Mouse (Mus musculus): ENCODE measurements around the gene Arid3a. TPM values are rescaled to one million over a fixed set of nuclear protein-coding genes. Genes with fewer than 3 reads are reported as not detected.
A peak's percentile ranks its signal among the peaks of the same experiment; 100 is the strongest.
"Not testable (repeated sequence)": the region's sequence is repeated elsewhere in the genome, so short reads cannot be mapped to it uniquely, and the experiment has no call there.

Gene Arid3a
- polyA plus RNA-seq, 1 experiment from 2014 or later = 7.0 TPM

DNA sequence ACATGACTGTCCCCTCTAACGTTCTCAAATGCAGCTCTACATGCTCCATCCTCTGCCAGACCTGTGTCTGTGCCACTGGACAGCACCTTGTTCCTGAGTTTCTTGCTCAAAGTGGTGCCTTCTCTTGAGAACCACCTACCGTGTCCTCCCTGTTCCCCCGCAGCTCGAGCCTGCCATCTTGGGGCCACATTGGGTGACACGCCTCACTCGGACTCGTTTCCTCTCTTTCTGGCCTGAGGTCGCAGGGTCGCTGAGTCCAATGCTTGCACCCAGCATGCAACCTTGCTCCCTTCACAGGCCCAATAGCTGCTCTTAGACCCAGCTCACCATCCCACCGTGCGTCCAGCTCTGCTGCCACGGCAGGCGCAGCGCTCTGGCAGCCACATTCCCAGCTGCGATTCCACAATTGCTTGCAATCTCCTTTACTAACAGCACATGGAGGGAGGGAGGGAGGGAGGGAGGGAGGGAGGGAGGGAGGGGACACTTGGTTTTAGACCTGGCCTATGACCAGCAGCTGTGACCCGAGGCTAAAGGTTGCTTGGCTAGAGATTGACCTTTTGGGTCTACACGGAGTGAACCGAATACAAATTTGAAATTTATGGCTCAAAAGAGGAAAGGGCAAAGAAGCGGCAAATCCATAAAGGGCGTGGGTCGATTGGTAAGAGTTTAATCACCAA is 31.4 kb downstream of the Arid3a start:
- Histone ChIP-seq H3K9me3 (ENCODE audit: control insufficient read depth, low read length) (no peaks in the 10 kb centered on the region), H3K4me3 (ENCODE audit: low read depth, low read length) (no peak overlapping the region), H3K36me3 (ENCODE audit: control insufficient read depth, insufficient read depth, low read length) (peaks cover 5% of the 10 kb centered on the region), H3K27ac (ENCODE audit: low read depth, low read length) (no peak overlapping the region), H3K27me3 (ENCODE audit: control insufficient read depth, insufficient read depth, low read length) (no peaks in the 10 kb centered on the region), H3K4me2 (ENCODE audit: low read depth) (no peak overlapping the region), H3K9ac (ENCODE audit: low read length) (peak overlapping the region; percentile 26; the same call in 1 of the 2 replicates), H3K4me1 (ENCODE audit: control insufficient read depth, insufficient read depth, low read length) (peaks cover 6% of the 10 kb centered on the region)
- no peak for ATAC-seq (ENCODE audit: insufficient read depth, low FRiP score, low TSS enrichment)
- 4% methylated on average over 21 of the region's 21 CpGs for WGBS
- peak; percentile 81 for DNase-seq (ENCODE audit: low spot score)

GRCm38 (mm10) chr10:79959412-79959811 is 32.6 kb downstream of the Arid3a start:
- not testable (repeated sequence) for DNase-seq (ENCODE audit: low spot score); H3K4me1 ChIP-seq (ENCODE audit: control insufficient read depth, insufficient read depth, low read length); H3K36me3 ChIP-seq (ENCODE audit: control insufficient read depth, insufficient read depth, low read length); H3K4me3 ChIP-seq (ENCODE audit: low read depth, low read length); ATAC-seq (ENCODE audit: insufficient read depth, low FRiP score, low TSS enrichment); H3K9ac ChIP-seq (ENCODE audit: low read length); H3K9me3 ChIP-seq (ENCODE audit: control insufficient read depth, low read length); H3K27ac ChIP-seq (ENCODE audit: low read depth, low read length); H3K4me2 ChIP-seq (ENCODE audit: low read depth); H3K27me3 ChIP-seq (ENCODE audit: control insufficient read depth, insufficient read depth, low read length)
- 39% methylated on average over 10 of the region's 10 CpGs for WGBS

- H3K4me3 ChIP-seq (ENCODE audit: low read depth, low read length) = peak within 1 kb of the TSS; percentile 97
- H3K4me2 ChIP-seq (ENCODE audit: low read depth) = peak within 1 kb of the TSS; percentile 77
- DNase-seq (ENCODE audit: low spot score) (peak; percentile 100), ATAC-seq (ENCODE audit: insufficient read depth, low FRiP score, low TSS enrichment) (peak; percentile 90)
- no peaks in the 10 kb centered on the region for H3K27me3 ChIP-seq (ENCODE audit: control insufficient read depth, insufficient read depth, low read length)
- peak within 1 kb of the TSS; percentile 14; the same call in 1 of the 2 replicates for H3K27ac ChIP-seq (ENCODE audit: low read depth, low read length)
- H3K9me3 ChIP-seq (ENCODE audit: control insufficient read depth, low read length) = no peaks in the 10 kb centered on the region
- WGBS = under 1% methylated on average over 61 of the region's 61 CpGs
- H3K4me1 ChIP-seq (ENCODE audit: control insufficient read depth, insufficient read depth, low read length) = peaks cover 6% of the 10 kb centered on the region
- H3K36me3 ChIP-seq (ENCODE audit: control insufficient read depth, insufficient read depth, low read length) = peaks cover 10% of the 10 kb centered on the region; the same call in 1 of the 2 replicates
- H3K9ac ChIP-seq (ENCODE audit: low read length) = peak within 1 kb of the TSS; percentile 80
Measured at GRCm38 (mm10) chr10:79959847-79960601, 33.2 kb downstream of the Arid3a start, which contains the start of gene Wdr18. Gene Wdr18, plus strand, starts transcription at chr10:79960152.

GRCm38 (mm10) chr10:79960671-79961294 is 33.9 kb downstream of the Arid3a start:
- WGBS = 19% methylated on average over 10 of the region's 10 CpGs
- H3K27ac ChIP-seq (ENCODE audit: low read depth, low read length) = no peak overlapping the region; the same call in 1 of the 2 replicates
- H3K27me3 ChIP-seq (ENCODE audit: control insufficient read depth, insufficient read depth, low read length) = no peaks in the 10 kb centered on the region
- H3K36me3 ChIP-seq (ENCODE audit: control insufficient read depth, insufficient read depth, low read length) = peaks cover 11% of the 10 kb centered on the region; the same call in 1 of the 2 replicates
- H3K4me2 ChIP-seq (ENCODE audit: low read depth) = peak overlapping the region; percentile 77
- peak overlapping the region; percentile 80 for H3K9ac ChIP-seq (ENCODE audit: low read length)
- peaks cover 6% of the 10 kb centered on the region for H3K4me1 ChIP-seq (ENCODE audit: control insufficient read depth, insufficient read depth, low read length)
- H3K9me3 ChIP-seq (ENCODE audit: control insufficient read depth, low read length) = no peaks in the 10 kb centered on the region
- no peak; the same call in 1 of the 2 replicates for ATAC-seq (ENCODE audit: insufficient read depth, low FRiP score, low TSS enrichment)
- DNase-seq (ENCODE audit: low spot score) = no peak
- H3K4me3 ChIP-seq (ENCODE audit: low read depth, low read length) = peak overlapping the region; percentile 97

DNA sequence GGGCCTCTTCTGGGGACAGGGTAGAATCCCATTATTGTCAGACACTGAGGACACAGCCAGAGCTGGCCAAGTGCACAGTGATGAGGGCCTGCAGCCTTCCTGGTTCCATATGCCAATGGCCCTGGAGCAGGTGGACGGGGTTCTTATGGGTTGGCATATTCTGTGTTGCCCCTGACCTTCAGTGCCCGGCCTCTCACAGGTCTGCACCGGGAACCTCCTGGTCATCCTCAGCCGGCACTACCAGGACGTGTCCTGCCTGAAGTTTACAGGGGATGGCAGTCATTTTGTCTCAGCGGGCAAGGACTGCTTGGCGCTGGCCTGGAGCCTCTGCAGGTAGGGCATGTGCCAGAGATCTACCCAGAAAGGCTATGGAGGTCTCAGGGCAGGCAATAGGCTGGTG is 37.9 kb downstream of the Arid3a start:
- WGBS = 93% methylated on average over 7 of the region's 7 CpGs
- peaks cover 29% of the 10 kb centered on the region for H3K36me3 ChIP-seq (ENCODE audit: control insufficient read depth, insufficient read depth, low read length)
- no peak overlapping the region for H3K4me2 ChIP-seq (ENCODE audit: low read depth)
- no peak for DNase-seq (ENCODE audit: low spot score)
- H3K4me3 ChIP-seq (ENCODE audit: low read depth, low read length) = no peak overlapping the region
- no peak overlapping the region for H3K9ac ChIP-seq (ENCODE audit: low read length)
- no peak for ATAC-seq (ENCODE audit: insufficient read depth, low FRiP score, low TSS enrichment)
- peaks cover 6% of the 10 kb centered on the region for H3K4me1 ChIP-seq (ENCODE audit: control insufficient read depth, insufficient read depth, low read length)
- no peaks in the 10 kb centered on the region for H3K9me3 ChIP-seq (ENCODE audit: control insufficient read depth, low read length)
- H3K27me3 ChIP-seq (ENCODE audit: control insufficient read depth, insufficient read depth, low read length) = peaks cover 4% of the 10 kb centered on the region; the same call in 1 of the 2 replicates
- no peak overlapping the region for H3K27ac ChIP-seq (ENCODE audit: low read depth, low read length)

- 95% methylated on average over 5 of the region's 5 CpGs for WGBS
- Histone ChIP-seq H3K4me2 (ENCODE audit: low read depth) (no peak overlapping the region), H3K9me3 (ENCODE audit: control insufficient read depth, low read length) (no peaks in the 10 kb centered on the region), H3K4me3 (ENCODE audit: low read depth, low read length) (no peak overlapping the region), H3K27me3 (ENCODE audit: control insufficient read depth, insufficient read depth, low read length) (peaks cover 7% of the 10 kb centered on the region), H3K36me3 (ENCODE audit: control insufficient read depth, insufficient read depth, low read length) (peaks cover 29% of the 10 kb centered on the region), H3K9ac (ENCODE audit: low read length) (no peak overlapping the region), H3K4me1 (ENCODE audit: control insufficient read depth, insufficient read depth, low read length) (peaks cover 6% of the 10 kb centered on the region), H3K27ac (ENCODE audit: low read depth, low read length) (no peak overlapping the region)
- DNase-seq (ENCODE audit: low spot score) (no peak), ATAC-seq (ENCODE audit: insufficient read depth, low FRiP score, low TSS enrichment) (no peak)
Measured at GRCm38 (mm10) chr10:79965325-79965724, 38.5 kb downstream of the Arid3a start.

DNA sequence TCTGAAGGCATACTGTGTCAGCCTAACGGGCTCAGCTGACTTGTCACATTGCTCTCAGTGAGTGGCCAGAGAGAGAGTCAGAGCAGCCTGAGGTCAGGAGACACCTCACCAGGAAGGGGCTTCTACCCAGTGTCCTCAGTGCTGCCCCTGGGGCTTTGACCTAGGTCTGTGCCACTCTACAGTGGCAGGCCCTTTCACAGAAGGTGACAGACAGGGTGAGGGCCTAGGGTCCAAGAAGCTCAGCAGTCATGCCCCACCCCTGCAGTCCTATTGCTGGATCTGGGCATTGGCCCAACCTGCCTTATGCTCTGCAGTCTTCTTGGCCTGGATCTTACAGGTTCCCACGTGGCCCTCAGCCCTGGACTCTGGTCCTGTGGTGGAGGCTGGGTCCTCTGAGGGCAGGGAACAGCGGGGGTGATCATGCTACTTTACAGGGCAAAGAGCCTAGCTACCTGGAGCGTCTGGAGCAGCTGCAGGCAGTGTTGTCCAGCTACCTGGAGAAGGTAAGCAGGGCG is 40.1 kb downstream of the Arid3a start:
- H3K27me3 ChIP-seq (ENCODE audit: control insufficient read depth, insufficient read depth, low read length) = peaks cover 24% of the 10 kb centered on the region
- no peak overlapping the region for H3K4me3 ChIP-seq (ENCODE audit: low read depth, low read length)
- peaks cover 29% of the 10 kb centered on the region for H3K36me3 ChIP-seq (ENCODE audit: control insufficient read depth, insufficient read depth, low read length)
- ATAC-seq (ENCODE audit: insufficient read depth, low FRiP score, low TSS enrichment) (no peak), DNase-seq (ENCODE audit: low spot score) (no peak)
- no peak overlapping the region for H3K4me2 ChIP-seq (ENCODE audit: low read depth)
- 93% methylated on average over 5 of the region's 5 CpGs for WGBS
- H3K4me1 ChIP-seq (ENCODE audit: control insufficient read depth, insufficient read depth, low read length) = no peaks in the 10 kb centered on the region
- no peak overlapping the region for H3K27ac ChIP-seq (ENCODE audit: low read depth, low read length)
- H3K9ac ChIP-seq (ENCODE audit: low read length) = no peak overlapping the region
- no peaks in the 10 kb centered on the region for H3K9me3 ChIP-seq (ENCODE audit: control insufficient read depth, low read length)

DNA sequence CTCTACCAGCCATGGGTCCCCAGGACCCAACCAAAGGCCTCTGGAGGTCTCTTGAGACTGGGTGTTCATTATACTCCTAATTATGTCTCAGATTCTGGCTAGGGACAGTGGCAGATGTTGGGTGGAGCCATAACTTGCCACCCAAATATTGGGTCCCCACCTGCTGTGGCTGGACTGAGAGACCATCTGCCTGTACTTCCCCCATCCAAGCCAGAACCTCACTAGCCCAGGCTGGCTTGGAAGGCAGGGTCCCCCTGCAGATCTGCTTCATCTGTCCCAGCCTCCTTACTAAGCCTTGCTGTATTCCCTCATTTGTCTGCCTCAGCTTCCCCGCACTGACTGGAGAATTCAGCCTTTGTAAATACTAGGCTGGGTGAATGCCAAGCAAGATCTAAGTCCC is 41.3 kb downstream of the Arid3a start:
- Histone ChIP-seq H3K36me3 (ENCODE audit: control insufficient read depth, insufficient read depth, low read length) (peaks cover 24% of the 10 kb centered on the region), H3K4me1 (ENCODE audit: control insufficient read depth, insufficient read depth, low read length) (no peaks in the 10 kb centered on the region), H3K9me3 (ENCODE audit: control insufficient read depth, low read length) (no peaks in the 10 kb centered on the region), H3K4me2 (ENCODE audit: low read depth) (no peak overlapping the region), H3K9ac (ENCODE audit: low read length) (no peak overlapping the region), H3K27me3 (ENCODE audit: control insufficient read depth, insufficient read depth, low read length) (peaks cover 26% of the 10 kb centered on the region), H3K4me3 (ENCODE audit: low read depth, low read length) (no peak overlapping the region), H3K27ac (ENCODE audit: low read depth, low read length) (no peak overlapping the region)
- no peak for DNase-seq (ENCODE audit: low spot score)
- 78% methylated on average over 1 of the region's 1 CpGs for WGBS
- no peak for ATAC-seq (ENCODE audit: insufficient read depth, low FRiP score, low TSS enrichment)

Data from neural tube, embryonic 11.5 days (tissue).